Mouse (Mus musculus) adrenal gland, adult 2 months (tissue): ENCODE measurements around the gene Mgat4a. TPM values are rescaled to one million over a fixed set of nuclear protein-coding genes. Genes with fewer than 3 reads are reported as not detected.
A peak's percentile ranks its signal among the peaks of the same experiment; 100 is the strongest.

Source experiments
- DNase-seq: peaks from one replicate; pipeline ENCODE4 v3.0.0; 2021
- long read RNA-seq: library from polyadenylated mRNA; stranded (forward); transcript quantifications from one replicate; pipeline ENCODE4 v2.0.0, GENCODE M21; 2021
- polyA plus RNA-seq: library from polyadenylated mRNA; depleted of rRNA; stranded (reverse); fragments of >200 nt; gene quantifications from 2 replicates; pipeline ENCODE4 v1.2.3, GENCODE M21; 2012; rRNA removed
- total RNA-seq, 2 experiments: library from RNA; stranded (reverse); gene quantifications; 2 replicates each; pipeline ENCODE4 v1.2.3; 2021

Mgat4a gene
- total RNA-seq (1 to 10 TPM; 5.5 to 9.0 TPM), polyA plus RNA-seq (1.4 and 1.6 TPM in 2 replicates)
- long read RNA-seq: 0 reads

GRCm38 (mm10) chr1:37540810-37541658, at the start of gene Mgat4a:
TSS of gene Mgat4a (minus strand) at chr1:37541016.
- peak; percentile 95 for DNase-seq

- DNase-seq: peak; percentile 59
Measured at GRCm38 (mm10) chr1:37585809-37586480, 45.1 kb upstream of the Mgat4a start.

GRCm38 (mm10) chr1:37583795-37584464, 43.1 kb upstream of the Mgat4a start:
- no peak for DNase-seq

- no peak for DNase-seq
Measured at GRCm38 (mm10) chr1:37583167-37583566, 42.4 kb upstream of the Mgat4a start.

- no peak for DNase-seq
Measured at GRCm38 (mm10) chr1:37579686-37580085, 38.9 kb upstream of the Mgat4a start.

- DNase-seq: no peak
Measured at GRCm38 (mm10) chr1:37572528-37573272, 31.9 kb upstream of the Mgat4a start.

GRCm38 (mm10) chr1:37568379-37568778, 27.6 kb upstream of the Mgat4a start:
- no peak for DNase-seq

GRCm38 (mm10) chr1:37566754-37567153, 25.9 kb upstream of the Mgat4a start:
- DNase-seq: no peak

GRCm38 (mm10) chr1:37566344-37566743, 25.5 kb upstream of the Mgat4a start:
- DNase-seq: no peak

- DNase-seq: no peak
Measured at GRCm38 (mm10) chr1:37565396-37565795, 24.6 kb upstream of the Mgat4a start.

- no peak for DNase-seq
Measured at GRCm38 (mm10) chr1:37561955-37562354, 21.1 kb upstream of the Mgat4a start.

- DNase-seq: no peak
Measured at GRCm38 (mm10) chr1:37560356-37560755, 19.5 kb upstream of the Mgat4a start.

- DNase-seq: peak; percentile 31
Measured at GRCm38 (mm10) chr1:37551986-37552385, 11.2 kb upstream of the Mgat4a start.

- no peak for DNase-seq
Measured at GRCm38 (mm10) chr1:37549501-37549900, 8.7 kb upstream of the Mgat4a start.

GRCm38 (mm10) chr1:37546398-37547051, 5.7 kb upstream of the Mgat4a start:
- no peak for DNase-seq

- no peak for DNase-seq
Measured at GRCm38 (mm10) chr1:37544251-37544650, 3.4 kb upstream of the Mgat4a start.

- DNase-seq: no peak
Measured at GRCm38 (mm10) chr1:37543057-37543456, 2.2 kb upstream of the Mgat4a start.

GRCm38 (mm10) chr1:37539968-37540809, 627 bp downstream of the Mgat4a start:
- DNase-seq: no peak

- no peak for DNase-seq
Measured at GRCm38 (mm10) chr1:37534532-37535108, 6.2 kb downstream of the Mgat4a start.

GRCm38 (mm10) chr1:37533181-37533580, 7.6 kb downstream of the Mgat4a start:
- no peak for DNase-seq
